Mouse (Mus musculus): ENCODE results near the gene Inafm2. TPM values are rescaled to one million over a fixed set of nuclear protein-coding genes. Genes with fewer than 3 reads are reported as not detected.
A peak's percentile ranks its signal among the peaks of the same experiment; 100 is the strongest.

The Inafm2 gene
- polyA plus RNA-seq, 1 experiment: 18.1 TPM

- no peak for TF ChIP-seq POLR2A (IDR thresholded peaks at IDR 0.05; ENCODE audit: borderline replicate concordance, extremely low read depth, low read depth, low read length)
- TF ChIP-seq CTCF (IDR thresholded peaks at IDR 0.05; ENCODE audit: insufficient read depth, low read length): no peak
- WGBS: 11% methylated on average over 10 of the region's 10 CpGs
- peaks cover 38% of the 10 kb centered on the region for H3K4me1 ChIP-seq (ENCODE audit: control insufficient read depth, insufficient read depth, low read length)
- no peak for DNase-seq
- H3K4me3 ChIP-seq (replicated peaks; ENCODE audit: extremely low read depth, low read depth, low read length): peak overlapping the region; percentile 54
Observed at GRCm38 (mm10) chr2:118762784-118763148, 17.2 kb downstream of the Inafm2 start.

GRCm38 (mm10) chr2:118763469-118763868, 17.9 kb downstream of the Inafm2 start:
- H3K4me3 ChIP-seq (replicated peaks; ENCODE audit: extremely low read depth, low read depth, low read length): no peak overlapping the region
- peaks cover 38% of the 10 kb centered on the region for H3K4me1 ChIP-seq (ENCODE audit: control insufficient read depth, insufficient read depth, low read length)
- TF ChIP-seq CTCF (IDR thresholded peaks at IDR 0.05; ENCODE audit: insufficient read depth, low read length): no peak
- peak; percentile 73; the same call in 1 of the 2 replicates for TF ChIP-seq POLR2A (IDR thresholded peaks at IDR 0.05; ENCODE audit: borderline replicate concordance, extremely low read depth, low read depth, low read length)
- DNase-seq: peak; percentile 50
- WGBS: 35% methylated on average over 7 of the region's 7 CpGs

DNA sequence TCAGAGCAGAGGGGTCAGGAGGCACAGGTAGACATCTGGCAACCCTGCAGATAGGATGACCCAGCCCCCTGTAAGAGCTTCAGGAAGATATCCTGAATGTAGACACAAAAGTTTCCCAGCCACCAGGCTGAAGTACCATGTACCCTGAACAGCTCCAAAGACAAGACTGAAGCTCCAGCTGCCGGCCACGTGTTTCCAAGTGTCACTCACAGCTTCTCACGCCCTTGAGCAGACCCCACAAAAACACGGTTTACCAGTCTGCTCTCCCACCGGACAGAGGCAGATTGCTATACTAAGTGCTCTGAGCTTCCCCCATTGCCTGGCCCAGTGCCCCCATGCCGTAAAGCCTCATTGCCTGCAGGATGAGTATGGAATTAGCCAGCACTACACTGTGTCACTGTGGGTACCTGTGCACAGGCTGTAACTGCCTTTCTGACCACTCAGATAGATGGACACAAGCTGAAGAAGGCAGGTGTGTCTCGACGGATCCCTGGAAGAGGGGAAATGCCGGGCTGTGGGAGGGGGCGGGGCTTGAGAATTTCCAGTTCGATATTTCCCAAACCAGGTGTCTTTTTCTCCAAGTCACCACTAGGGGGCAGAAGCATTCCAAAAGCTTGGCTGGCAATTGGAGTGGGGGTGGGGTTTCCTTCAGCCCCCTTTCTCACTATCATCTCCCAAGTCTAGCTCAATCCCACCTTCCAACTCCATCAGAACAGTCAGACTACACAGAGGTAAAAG, 18.7 kb downstream of the Inafm2 start:
- H3K4me1 ChIP-seq (ENCODE audit: control insufficient read depth, insufficient read depth, low read length): peaks cover 38% of the 10 kb centered on the region
- H3K4me3 ChIP-seq (replicated peaks; ENCODE audit: extremely low read depth, low read depth, low read length): peak overlapping the region; percentile 21
- TF ChIP-seq CTCF (IDR thresholded peaks at IDR 0.05; ENCODE audit: insufficient read depth, low read length) (peak; percentile 53), POLR2A (IDR thresholded peaks at IDR 0.05; ENCODE audit: borderline replicate concordance, extremely low read depth, low read depth, low read length) (no peak)
- DNase-seq: peak; percentile 46
- 17% methylated on average over 11 of the region's 11 CpGs for WGBS

DNA sequence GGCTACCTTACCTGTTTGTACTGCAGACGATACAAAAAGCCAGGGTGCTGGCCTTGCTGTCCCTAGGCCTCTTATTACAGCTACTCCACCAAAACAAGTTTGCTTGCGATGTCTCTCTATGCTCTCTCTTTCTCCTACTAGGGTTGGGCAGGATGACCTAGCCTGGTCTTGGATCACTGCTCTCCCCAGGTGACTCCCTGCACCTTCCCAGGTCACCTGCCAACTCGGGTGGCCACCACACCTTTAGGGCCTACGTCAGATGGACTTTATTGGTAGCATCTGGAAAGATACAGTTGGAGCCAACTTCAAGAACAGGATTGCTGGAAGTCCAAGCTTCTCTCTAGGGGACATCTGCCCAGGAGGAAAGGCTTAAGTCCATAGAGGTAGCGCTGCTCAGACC, 19.3 kb downstream of the Inafm2 start:
- TF ChIP-seq CTCF (IDR thresholded peaks at IDR 0.05; ENCODE audit: insufficient read depth, low read length): no peak
- no peak for TF ChIP-seq POLR2A (IDR thresholded peaks at IDR 0.05; ENCODE audit: borderline replicate concordance, extremely low read depth, low read depth, low read length)
- Histone ChIP-seq H3K4me1 (ENCODE audit: control insufficient read depth, insufficient read depth, low read length) (peaks cover 35% of the 10 kb centered on the region), H3K4me3 (replicated peaks; ENCODE audit: extremely low read depth, low read depth, low read length) (no peak overlapping the region)
- peak; percentile 14 for DNase-seq
- 81% methylated on average over 5 of the region's 5 CpGs for WGBS

GRCm38 (mm10) chr2:118766041-118767033, 20.8 kb downstream of the Inafm2 start:
- TF ChIP-seq POLR2A (IDR thresholded peaks at IDR 0.05; ENCODE audit: borderline replicate concordance, extremely low read depth, low read depth, low read length): no peak
- TF ChIP-seq CTCF (IDR thresholded peaks at IDR 0.05; ENCODE audit: insufficient read depth, low read length): 0 out of 2 replicates have a peak, but pooled peaks have one; percentile 10
- H3K4me3 ChIP-seq (replicated peaks; ENCODE audit: extremely low read depth, low read depth, low read length): no peak overlapping the region
- peaks cover 21% of the 10 kb centered on the region for H3K4me1 ChIP-seq (ENCODE audit: control insufficient read depth, insufficient read depth, low read length)
- 58% methylated on average over 10 of the region's 10 CpGs for WGBS
- DNase-seq: peak; percentile 15

GRCm38 (mm10) chr2:118772158-118772874, 26.8 kb downstream of the Inafm2 start, which contains the start of gene Phgr1:
Gene Phgr1 (plus strand): TSS chr2:118772769.
- 77% methylated on average over 6 of the region's 6 CpGs for WGBS
- TF ChIP-seq POLR2A (IDR thresholded peaks at IDR 0.05; ENCODE audit: borderline replicate concordance, extremely low read depth, low read depth, low read length) (no peak), CTCF (IDR thresholded peaks at IDR 0.05; ENCODE audit: insufficient read depth, low read length) (no peak)
- Histone ChIP-seq H3K4me3 (replicated peaks; ENCODE audit: extremely low read depth, low read depth, low read length) (no peak within 1 kb of the TSS), H3K4me1 (ENCODE audit: control insufficient read depth, insufficient read depth, low read length) (no peaks in the 10 kb centered on the region; the same call in 1 of the 2 replicates)
- no peak for DNase-seq

- Histone ChIP-seq H3K4me1 (ENCODE audit: control insufficient read depth, insufficient read depth, low read length) (peaks cover 5% of the 10 kb centered on the region; the same call in 1 of the 2 replicates), H3K4me3 (replicated peaks; ENCODE audit: extremely low read depth, low read depth, low read length) (no peak overlapping the region)
- TF ChIP-seq CTCF (IDR thresholded peaks at IDR 0.05; ENCODE audit: insufficient read depth, low read length) (no peak), POLR2A (IDR thresholded peaks at IDR 0.05; ENCODE audit: borderline replicate concordance, extremely low read depth, low read depth, low read length) (no peak)
- 62% methylated on average over 2 of the region's 2 CpGs for WGBS
- no peak for DNase-seq
Observed at GRCm38 (mm10) chr2:118774536-118774935, 29.0 kb downstream of the Inafm2 start.

DNA sequence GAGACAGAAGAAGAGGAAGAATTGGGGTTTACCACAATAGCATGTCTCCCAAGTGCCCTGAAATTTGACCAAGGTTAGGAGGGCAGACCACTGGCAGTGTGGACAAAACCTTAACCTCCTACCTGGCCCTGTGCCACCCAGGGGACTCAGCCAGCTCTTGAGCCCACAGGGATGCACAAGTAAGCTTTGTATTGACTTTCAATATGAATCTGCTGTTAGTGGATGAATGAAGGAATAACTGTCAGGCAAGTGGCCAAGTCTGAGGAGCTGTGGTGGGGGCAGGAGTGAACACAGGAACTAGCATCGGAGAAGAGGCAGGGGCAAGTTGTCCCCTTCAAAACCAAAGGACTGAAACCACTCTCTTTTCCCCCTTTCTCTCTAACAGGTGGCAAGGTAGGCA, 29.8 kb downstream of the Inafm2 start:
- WGBS: 13% methylated on average over 1 of the region's 1 CpGs
- DNase-seq: no peak
- no peak overlapping the region for H3K4me3 ChIP-seq (replicated peaks; ENCODE audit: extremely low read depth, low read depth, low read length)
- TF ChIP-seq CTCF (IDR thresholded peaks at IDR 0.05; ENCODE audit: insufficient read depth, low read length) (no peak), POLR2A (IDR thresholded peaks at IDR 0.05; ENCODE audit: borderline replicate concordance, extremely low read depth, low read depth, low read length) (no peak)
- peaks cover 5% of the 10 kb centered on the region; the same call in 1 of the 2 replicates for H3K4me1 ChIP-seq (ENCODE audit: control insufficient read depth, insufficient read depth, low read length)

GRCm38 (mm10) chr2:118775846-118776245, 30.3 kb downstream of the Inafm2 start:
- no peak for TF ChIP-seq POLR2A (IDR thresholded peaks at IDR 0.05; ENCODE audit: borderline replicate concordance, extremely low read depth, low read depth, low read length)
- no peak for TF ChIP-seq CTCF (IDR thresholded peaks at IDR 0.05; ENCODE audit: insufficient read depth, low read length)
- Histone ChIP-seq H3K4me1 (ENCODE audit: control insufficient read depth, insufficient read depth, low read length) (peaks cover 5% of the 10 kb centered on the region; the same call in 1 of the 2 replicates), H3K4me3 (replicated peaks; ENCODE audit: extremely low read depth, low read depth, low read length) (no peak overlapping the region)
- WGBS: 43% methylated on average over 4 of the region's 4 CpGs
- DNase-seq: no peak
